Mouse (Mus musculus) E14TG2a.4 (cell line): ENCODE data around the gene Pacrg.

ENCODE experiments used
- H3K27me3 ChIP-seq: 2 replicates; pipeline ENCODE4 v1.6.1; 2014; ENCODE audit warnings: low read length, control low read depth; ENCODE audit not compliant: insufficient read depth
- H3K36me3 ChIP-seq: 2 replicates; pipeline ENCODE4 v1.6.1; 2014; ENCODE audit warnings: low read length, control low read depth; ENCODE audit not compliant: insufficient read depth
- H3K4me1 ChIP-seq: replicated peaks from 2 replicates; pipeline ENCODE4 v1.6.1; 2014; ENCODE audit warnings: low read depth, low read length, control low read depth
- H3K4me3 ChIP-seq: replicated peaks from 2 replicates; pipeline ENCODE4 v1.5.1; 2014; ENCODE audit warnings: mild to moderate bottlenecking, low read length
- H3K9me3 ChIP-seq: 2 replicates; pipeline ENCODE4 v1.6.1; 2014; ENCODE audit warnings: low read length, control low read depth
- CTCF ChIP-seq: conservative IDR thresholded peaks from 2 replicates; pipeline ENCODE4 v1.5.1; 2014; ENCODE audit warnings: low read length
- NANOG ChIP-seq: IDR thresholded peaks from 2 replicates; pipeline ENCODE4 v1.6.1; 2014; ENCODE audit warnings: borderline replicate concordance, low read length, mixed read lengths
- POU5F1 ChIP-seq: IDR thresholded peaks from 2 replicates; pipeline ENCODE4 v1.6.1; 2014; ENCODE audit warnings: low read length, borderline replicate concordance

Pacrg gene

DNA sequence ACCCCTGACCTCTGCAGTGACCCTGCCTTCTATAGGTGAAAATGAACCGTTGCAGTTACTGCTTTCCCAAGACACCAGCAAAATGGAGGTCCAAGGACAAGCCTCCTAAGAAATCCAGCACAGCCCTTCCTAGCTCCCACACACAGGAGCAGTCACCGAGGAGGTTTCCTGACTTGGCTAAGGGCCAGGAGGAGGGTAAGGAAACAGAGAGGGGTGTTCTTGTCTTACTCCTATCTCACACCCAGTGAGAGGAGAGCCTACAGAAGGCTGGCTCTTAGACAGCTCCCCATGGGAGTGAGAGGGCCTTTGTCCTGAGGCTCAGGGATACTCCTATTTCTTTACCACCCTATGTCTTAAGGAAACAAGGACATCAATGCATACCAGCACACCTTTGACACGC, 361.7 kb downstream of the Pacrg start:
- no peak for TF ChIP-seq NANOG
- peaks cover 8% of the 10 kb centered on the region for H3K9me3 ChIP-seq
- H3K36me3 ChIP-seq = no peaks in the 10 kb centered on the region
- H3K27me3 ChIP-seq = peaks cover 4% of the 10 kb centered on the region; the same call in 1 of the 2 replicates
- H3K4me3 ChIP-seq = no peak overlapping the region
- peaks cover 12% of the 10 kb centered on the region for H3K4me1 ChIP-seq

GRCm38 (mm10) chr17:10476807-10477206, 363.3 kb downstream of the Pacrg start:
- Histone ChIP-seq H3K9me3 (peaks cover 8% of the 10 kb centered on the region), H3K4me3 (no peak overlapping the region), H3K4me1 (peaks cover 12% of the 10 kb centered on the region), H3K27me3 (peaks cover 4% of the 10 kb centered on the region; the same call in 1 of the 2 replicates), H3K36me3 (no peaks in the 10 kb centered on the region)
- TF ChIP-seq POU5F1 = no peak
- no peak for TF ChIP-seq CTCF
- no peak for TF ChIP-seq NANOG

DNA sequence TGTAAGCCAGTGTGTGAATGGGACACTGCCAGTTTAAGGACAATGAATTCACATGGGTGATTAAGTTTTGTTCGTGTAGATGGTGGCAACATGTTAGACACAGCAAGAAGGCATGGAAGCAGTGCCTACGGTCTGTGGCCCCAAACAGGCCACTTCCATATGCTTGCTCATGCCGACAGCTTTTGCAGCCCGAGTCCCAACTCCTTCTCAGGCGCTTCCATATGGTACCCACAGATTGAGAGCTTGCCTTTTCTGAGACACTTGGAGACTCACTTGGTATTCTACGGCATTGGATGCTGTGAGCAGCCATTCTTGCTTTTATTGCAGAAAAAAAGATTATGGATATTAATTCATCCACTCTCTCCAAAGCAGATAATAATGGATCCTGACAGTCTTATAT, 365.1 kb downstream of the Pacrg start:
- Histone ChIP-seq H3K27me3 (peaks cover 4% of the 10 kb centered on the region; the same call in 1 of the 2 replicates), H3K9me3 (peaks cover 8% of the 10 kb centered on the region)
- no peak for TF ChIP-seq NANOG
- no peak for TF ChIP-seq CTCF
- no peak for TF ChIP-seq POU5F1

DNA sequence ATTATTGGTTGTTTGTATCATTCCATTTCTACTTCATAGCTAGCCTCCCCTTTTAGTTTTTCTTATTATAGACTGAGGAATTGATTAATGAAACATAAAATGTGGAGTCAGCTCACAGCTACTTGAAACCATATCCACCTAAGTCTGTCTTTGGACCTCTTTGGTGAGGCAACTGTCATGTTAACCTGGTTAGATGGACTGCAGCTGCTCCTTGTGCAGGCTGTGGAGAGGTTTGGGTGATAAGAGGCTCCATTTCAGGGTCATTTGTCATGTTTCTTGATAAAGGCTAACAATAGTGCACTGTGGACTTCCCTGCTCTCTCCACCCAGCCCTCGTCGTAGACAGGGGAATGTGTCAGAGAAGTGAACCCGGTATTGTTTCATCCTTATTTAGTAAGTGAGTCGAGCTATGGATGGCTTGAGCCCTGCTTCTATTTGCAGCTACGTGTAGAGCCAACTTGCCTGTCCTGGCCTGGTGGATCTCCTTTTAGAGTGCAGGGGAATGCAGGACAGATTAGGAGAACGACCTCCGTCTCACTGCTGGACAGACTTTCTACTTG, 366.2 kb downstream of the Pacrg start:
- peaks cover 6% of the 10 kb centered on the region for H3K4me1 ChIP-seq
- H3K27me3 ChIP-seq = peaks cover 4% of the 10 kb centered on the region; the same call in 1 of the 2 replicates
- H3K9me3 ChIP-seq = peaks cover 8% of the 10 kb centered on the region
- no peak overlapping the region for H3K4me3 ChIP-seq
- H3K36me3 ChIP-seq = no peaks in the 10 kb centered on the region
- TF ChIP-seq NANOG = no peak
- no peak for TF ChIP-seq CTCF
- TF ChIP-seq POU5F1 = no peak

More for the DNA sequence above, 365.1 kb downstream of the Pacrg start:
- peaks cover 12% of the 10 kb centered on the region for H3K4me1 ChIP-seq
- H3K4me3 ChIP-seq = no peak overlapping the region
- H3K36me3 ChIP-seq = no peaks in the 10 kb centered on the region

DNA sequence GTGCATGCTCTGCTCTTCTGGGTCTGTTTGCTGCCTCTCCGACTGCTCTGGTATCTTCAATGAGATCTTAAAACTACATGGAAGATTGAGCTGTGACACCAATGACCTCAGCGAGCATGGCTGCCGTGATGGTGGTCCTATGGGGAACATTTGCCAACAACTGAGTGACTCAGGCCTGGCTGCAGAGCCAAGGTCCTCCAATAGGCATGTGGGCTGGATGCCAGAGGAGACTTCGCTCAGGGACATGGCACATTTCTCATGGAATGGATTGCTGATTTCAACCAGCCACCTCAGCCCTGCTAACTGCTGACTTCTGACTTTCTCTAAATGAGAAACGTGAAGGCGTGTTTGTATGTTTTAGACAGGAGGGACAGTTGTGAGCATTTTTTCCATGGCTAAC, 366.9 kb downstream of the Pacrg start:
- H3K9me3 ChIP-seq = peaks cover 8% of the 10 kb centered on the region
- H3K27me3 ChIP-seq = peaks cover 4% of the 10 kb centered on the region; the same call in 1 of the 2 replicates
- H3K4me1 ChIP-seq = peaks cover under 1% of the 10 kb centered on the region
- H3K4me3 ChIP-seq = no peak overlapping the region
- H3K36me3 ChIP-seq = no peaks in the 10 kb centered on the region
- TF ChIP-seq CTCF (no peak), NANOG (no peak), POU5F1 (no peak)

DNA sequence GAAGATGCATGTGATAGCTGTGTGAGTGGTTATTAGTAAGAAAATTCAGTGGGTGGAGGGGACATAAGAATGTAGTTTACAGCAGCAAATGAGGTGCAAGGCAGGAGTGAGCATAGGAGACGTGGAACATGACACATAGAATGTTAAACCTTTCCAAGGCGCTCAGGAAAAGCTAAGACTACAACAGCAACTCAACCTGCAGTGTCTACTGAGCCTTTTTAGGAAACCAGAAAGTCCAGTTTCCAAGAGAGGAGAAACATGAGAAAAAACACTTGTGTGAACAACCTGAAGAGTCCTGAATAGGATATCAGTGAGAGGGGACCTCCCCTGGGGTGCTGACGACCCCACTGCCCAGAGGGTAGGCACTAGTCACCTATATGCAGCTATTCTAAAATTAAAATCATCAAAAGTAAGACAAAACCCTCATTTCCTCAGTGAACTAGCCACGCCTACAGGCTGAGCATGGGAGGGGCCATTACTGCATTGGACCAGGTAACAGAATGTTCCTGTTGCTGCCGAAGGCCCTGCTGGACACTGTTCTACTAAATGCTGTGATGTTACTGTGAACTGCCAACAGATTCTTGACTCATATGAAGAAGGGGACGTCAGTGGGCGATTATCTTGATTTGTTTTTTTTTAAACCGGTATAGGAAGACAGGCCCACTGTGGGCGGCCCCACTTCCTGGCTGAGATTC, 370.1 kb downstream of the Pacrg start:
- Histone ChIP-seq H3K4me3 (no peak overlapping the region), H3K4me1 (peaks cover 11% of the 10 kb centered on the region), H3K36me3 (no peaks in the 10 kb centered on the region), H3K9me3 (peaks cover 8% of the 10 kb centered on the region), H3K27me3 (no peaks in the 10 kb centered on the region)
- no peak for TF ChIP-seq CTCF
- TF ChIP-seq NANOG = no peak
- no peak for TF ChIP-seq POU5F1

GRCm38 (mm10) chr17:10467102-10467501, 373.0 kb downstream of the Pacrg start:
- Histone ChIP-seq H3K27me3 (no peaks in the 10 kb centered on the region), H3K36me3 (no peaks in the 10 kb centered on the region), H3K4me1 (peaks cover 16% of the 10 kb centered on the region), H3K9me3 (no peaks in the 10 kb centered on the region), H3K4me3 (no peak overlapping the region)
- TF ChIP-seq CTCF (no peak), POU5F1 (no peak), NANOG (no peak)

- Histone ChIP-seq H3K36me3 (no peaks in the 10 kb centered on the region), H3K9me3 (no peaks in the 10 kb centered on the region), H3K27me3 (no peaks in the 10 kb centered on the region), H3K4me3 (no peak overlapping the region), H3K4me1 (peaks cover 16% of the 10 kb centered on the region)
- TF ChIP-seq CTCF (no peak), NANOG (no peak), POU5F1 (no peak)
These were observed 374.6 kb downstream of the Pacrg start for GRCm38 (mm10) chr17:10465467-10465866.

GRCm38 (mm10) chr17:10464700-10465099, 375.4 kb downstream of the Pacrg start:
- TF ChIP-seq CTCF (no peak), NANOG (no peak), POU5F1 (no peak)
- no peaks in the 10 kb centered on the region for H3K9me3 ChIP-seq
- H3K27me3 ChIP-seq = no peaks in the 10 kb centered on the region
- H3K4me1 ChIP-seq = peaks cover 16% of the 10 kb centered on the region
- no peaks in the 10 kb centered on the region for H3K36me3 ChIP-seq
- H3K4me3 ChIP-seq = no peak overlapping the region
